Mouse (Mus musculus): ENCODE measurements around the gene Tunar. TPM values are rescaled to one million over a fixed set of nuclear protein-coding genes. Genes with fewer than 3 reads are reported as not detected.

The Tunar gene
- not detected in 2 replicates for polyA plus RNA-seq (2012; rRNA removed)

GRCm38 (mm10) chr12:105333570-105333969 lies at the start of gene Tunar:
Tunar (plus strand) TSS chr12:105333870.
- no peak for DNase-seq (ENCODE audit: low read depth)

GRCm38 (mm10) chr12:105312571-105313035 lies 21.1 kb upstream of the Tunar start:
- DNase-seq (ENCODE audit: low read depth) = no peak

- no peak for DNase-seq (ENCODE audit: low read depth)
These were observed 19.3 kb upstream of the Tunar start for GRCm38 (mm10) chr12:105314328-105314727.

- DNase-seq (ENCODE audit: low read depth) = no peak
These were observed 11.5 kb upstream of the Tunar start for GRCm38 (mm10) chr12:105322160-105322559.

GRCm38 (mm10) chr12:105327051-105327450 lies 6.6 kb upstream of the Tunar start:
- no peak for DNase-seq (ENCODE audit: low read depth)

GRCm38 (mm10) chr12:105328396-105328795 lies 5.3 kb upstream of the Tunar start:
- DNase-seq (ENCODE audit: low read depth) = no peak

- DNase-seq (ENCODE audit: low read depth) = no peak
These were observed 2.4 kb downstream of the Tunar start for GRCm38 (mm10) chr12:105336094-105336420.

GRCm38 (mm10) chr12:105336421-105337289 lies 3.0 kb downstream of the Tunar start:
- DNase-seq (ENCODE audit: low read depth) = no peak

- DNase-seq (ENCODE audit: low read depth) = no peak
These were observed 3.8 kb downstream of the Tunar start for GRCm38 (mm10) chr12:105337290-105338005.

- DNase-seq (ENCODE audit: low read depth) = no peak
These were observed 4.7 kb downstream of the Tunar start for GRCm38 (mm10) chr12:105338256-105338977.

GRCm38 (mm10) chr12:105341523-105341922 lies 7.9 kb downstream of the Tunar start:
- no peak for DNase-seq (ENCODE audit: low read depth)

- DNase-seq (ENCODE audit: low read depth) = no peak
These were observed 10.8 kb downstream of the Tunar start for GRCm38 (mm10) chr12:105344460-105344859.

GRCm38 (mm10) chr12:105346861-105347260 lies 13.2 kb downstream of the Tunar start:
- DNase-seq (ENCODE audit: low read depth) = no peak

- DNase-seq (ENCODE audit: low read depth) = no peak
These were observed 13.6 kb downstream of the Tunar start for GRCm38 (mm10) chr12:105347261-105347660.

- no peak for DNase-seq (ENCODE audit: low read depth)
These were observed 20.6 kb downstream of the Tunar start for GRCm38 (mm10) chr12:105354266-105354665.

- no peak for DNase-seq (ENCODE audit: low read depth)
These were observed 21.1 kb downstream of the Tunar start for GRCm38 (mm10) chr12:105354772-105355171.

- DNase-seq (ENCODE audit: low read depth) = no peak
These were observed 23.1 kb downstream of the Tunar start for GRCm38 (mm10) chr12:105356781-105357180.

- DNase-seq (ENCODE audit: low read depth) = no peak
These were observed 30.0 kb downstream of the Tunar start for GRCm38 (mm10) chr12:105363648-105364047.

- no peak for DNase-seq (ENCODE audit: low read depth)
These were observed 40.9 kb downstream of the Tunar start for GRCm38 (mm10) chr12:105374564-105374963.

- no peak for DNase-seq (ENCODE audit: low read depth)
These were observed 43.3 kb downstream of the Tunar start for GRCm38 (mm10) chr12:105376976-105377375.

GRCm38 (mm10) chr12:105382733-105383132 lies 49.1 kb downstream of the Tunar start:
- no peak for DNase-seq (ENCODE audit: low read depth)

- DNase-seq (ENCODE audit: low read depth) = no peak
These were observed 61.0 kb downstream of the Tunar start for GRCm38 (mm10) chr12:105394671-105395070.

Measured in gonadal fat pad, adult 2 months (tissue).